Mouse (Mus musculus) c-Kit-positive CD71-negative TER-119-negative erythroid progenitor cells, embryonic 14.5 days (primary cell): ENCODE results near the gene Tmem213.

Experiments used
- DNase-seq: peaks from one replicate; pipeline ENCODE4 v3.0.0-alpha.2; 2013; ENCODE audit warnings: low read depth

Tmem213 gene

GRCm38 (mm10) chr6:38156204-38156603 lies 47.1 kb downstream of the Tmem213 start:
- DNase-seq = no peak

- no peak for DNase-seq
Observed at GRCm38 (mm10) chr6:38157925-38158324, 48.9 kb downstream of the Tmem213 start.

GRCm38 (mm10) chr6:38159576-38159975 lies 50.5 kb downstream of the Tmem213 start:
- DNase-seq = no peak

GRCm38 (mm10) chr6:38160102-38160501 lies 51.0 kb downstream of the Tmem213 start:
- peak; percentile 76 for DNase-seq

- no peak for DNase-seq
Observed at GRCm38 (mm10) chr6:38160556-38160955, 51.5 kb downstream of the Tmem213 start.

GRCm38 (mm10) chr6:38162825-38163504 lies 53.9 kb downstream of the Tmem213 start:
- no peak for DNase-seq

- no peak for DNase-seq
Observed at GRCm38 (mm10) chr6:38164705-38165104, 55.6 kb downstream of the Tmem213 start.

- DNase-seq = no peak
Observed at GRCm38 (mm10) chr6:38165385-38165784, 56.3 kb downstream of the Tmem213 start.
